Mouse (Mus musculus): ENCODE measurements around the gene Tfdp2.

GRCm38 (mm10) chr9:96219114-96219669, 23.1 kb downstream of the Tfdp2 start:
- TF ChIP-seq CTCF (IDR thresholded peaks at IDR 0.05) (no peak), EP300 (IDR thresholded peaks at IDR 0.05) (no peak)
